Mouse (Mus musculus) lung, postnatal 25 days (tissue): Measurements from ENCODE around the gene Il17ra.

Source experiments
- DNase-seq: peaks from one replicate; pipeline ENCODE4 v3.0.0; 2022; ENCODE audit warnings: low spot score

Gene Il17ra

GRCm38 (mm10) chr6:120471991-120472441, 9.0 kb downstream of the Il17ra start:
- no peak for DNase-seq

- DNase-seq, result no peak
These were observed 9.6 kb downstream of the Il17ra start for GRCm38 (mm10) chr6:120472455-120473140.

DNA sequence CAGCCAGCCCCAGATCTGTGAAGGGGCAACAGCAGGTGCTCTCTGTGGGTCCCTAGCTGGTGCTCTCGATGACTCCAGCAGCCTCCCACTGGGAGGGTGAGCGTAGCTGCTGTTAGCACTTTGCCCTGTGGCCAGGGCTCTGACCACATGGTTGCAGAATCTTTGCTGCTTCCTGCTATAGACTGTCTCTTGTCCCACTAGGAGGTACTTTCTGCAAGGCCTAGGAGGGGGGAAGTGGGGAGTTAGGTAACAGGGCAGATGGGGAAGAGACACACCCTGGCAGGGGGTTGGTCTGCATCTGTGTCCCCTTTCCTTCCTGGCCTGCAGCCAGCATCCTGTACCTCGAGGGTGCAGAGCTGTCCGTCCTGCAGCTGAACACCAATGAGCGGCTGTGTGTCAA, 10.4 kb downstream of the Il17ra start:
- peak; percentile 73 for DNase-seq

GRCm38 (mm10) chr6:120475288-120475687, 12.2 kb downstream of the Il17ra start:
- no peak for DNase-seq

- peak; percentile 59 for DNase-seq
These were observed 16.3 kb downstream of the Il17ra start for GRCm38 (mm10) chr6:120479302-120479701.

DNA sequence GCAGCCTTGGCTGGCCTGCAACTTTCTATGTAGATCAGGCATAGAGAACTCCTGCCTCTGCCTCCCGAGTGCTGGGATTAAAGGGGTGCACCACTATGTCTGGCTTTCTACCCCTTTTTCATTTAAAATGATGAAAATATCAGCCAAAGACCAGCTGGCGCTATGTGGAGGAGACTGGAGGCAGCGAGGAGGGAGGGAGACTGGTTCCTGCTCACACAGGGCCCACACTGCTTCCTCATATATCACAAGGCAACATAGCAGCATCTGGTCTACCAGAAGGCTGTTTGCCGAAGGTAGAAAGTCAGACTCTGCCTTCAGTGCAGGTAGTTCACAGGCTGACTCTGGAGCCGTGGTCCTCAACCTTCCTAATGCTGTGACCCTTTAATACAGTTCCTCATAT, 17.3 kb downstream of the Il17ra start:
- no peak for DNase-seq

DNA sequence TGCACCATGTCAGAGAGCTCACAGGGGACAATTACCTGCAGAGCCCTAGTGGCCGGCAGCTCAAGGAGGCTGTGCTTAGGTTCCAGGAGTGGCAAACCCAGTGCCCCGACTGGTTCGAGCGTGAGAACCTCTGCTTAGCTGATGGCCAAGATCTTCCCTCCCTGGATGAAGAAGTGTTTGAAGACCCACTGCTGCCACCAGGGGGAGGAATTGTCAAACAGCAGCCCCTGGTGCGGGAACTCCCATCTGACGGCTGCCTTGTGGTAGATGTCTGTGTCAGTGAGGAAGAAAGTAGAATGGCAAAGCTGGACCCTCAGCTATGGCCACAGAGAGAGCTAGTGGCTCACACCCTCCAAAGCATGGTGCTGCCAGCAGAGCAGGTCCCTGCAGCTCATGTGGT, 18.5 kb downstream of the Il17ra start:
- no peak for DNase-seq

GRCm38 (mm10) chr6:120482021-120482420, 19.0 kb downstream of the Il17ra start:
- no peak for DNase-seq

DNA sequence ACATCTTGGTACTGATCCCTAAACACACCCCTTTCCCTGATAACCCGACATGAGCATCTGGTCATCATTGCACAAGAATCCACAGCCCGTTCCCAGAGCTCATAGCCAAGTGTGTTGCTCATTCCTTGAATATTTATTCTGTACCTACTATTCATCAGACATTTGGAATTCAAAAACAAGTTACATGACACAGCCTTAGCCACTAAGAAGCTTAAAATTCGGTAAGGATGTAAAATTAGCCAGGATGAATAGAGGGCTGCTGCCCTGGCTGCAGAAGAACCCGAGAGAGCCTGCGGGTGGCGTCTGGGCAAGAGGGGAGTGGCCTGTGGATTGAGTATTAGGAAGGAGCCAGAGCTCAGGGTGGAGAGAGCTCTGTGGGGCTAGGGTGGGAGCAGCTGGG, 19.7 kb downstream of the Il17ra start:
- no peak for DNase-seq

GRCm38 (mm10) chr6:120483211-120483626, 20.2 kb downstream of the Il17ra start:
- peak; percentile 70 for DNase-seq

DNA sequence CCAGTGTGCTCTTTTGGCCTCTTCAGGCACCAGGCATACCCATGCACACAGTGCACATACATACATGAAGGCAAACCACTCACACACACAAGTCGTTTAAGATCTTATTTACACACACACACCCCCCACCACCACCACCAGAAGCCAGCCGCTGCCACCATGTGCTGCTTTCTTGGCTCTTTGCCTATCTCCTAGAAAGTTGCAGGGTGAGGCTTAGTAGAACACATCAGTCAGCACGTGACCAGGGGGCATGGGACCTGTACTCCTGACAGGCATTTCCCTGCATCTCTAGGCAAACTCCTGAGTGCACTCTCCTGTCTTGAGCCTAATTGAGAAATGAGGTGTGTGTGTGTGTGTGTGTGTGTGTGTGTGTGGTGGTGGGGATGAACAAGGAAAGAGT, 22.0 kb downstream of the Il17ra start:
- no peak for DNase-seq

DNA sequence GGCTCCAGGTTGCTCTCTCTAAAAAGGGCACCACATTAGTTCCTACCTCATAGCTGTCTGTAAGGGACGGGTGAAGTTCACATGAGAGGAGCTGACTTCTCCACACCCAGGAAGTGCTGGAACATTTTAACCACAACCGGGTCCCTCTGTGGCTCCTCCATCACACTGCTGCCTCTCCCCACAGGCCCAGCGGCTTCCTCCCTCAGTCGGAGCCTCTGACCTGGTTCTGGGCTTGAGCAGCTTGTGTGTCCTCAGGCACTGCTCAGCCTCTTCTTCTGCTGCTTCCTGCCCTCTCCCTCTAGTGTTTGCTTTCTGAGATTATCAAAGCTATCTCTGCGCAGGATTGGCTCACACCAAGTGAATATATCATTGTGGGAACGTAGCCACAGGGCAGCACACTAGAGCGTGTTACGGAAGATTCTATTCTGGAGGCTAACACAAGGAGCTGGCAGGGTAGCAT, 23.0 kb downstream of the Il17ra start:
- DNase-seq, result no peak

DNA sequence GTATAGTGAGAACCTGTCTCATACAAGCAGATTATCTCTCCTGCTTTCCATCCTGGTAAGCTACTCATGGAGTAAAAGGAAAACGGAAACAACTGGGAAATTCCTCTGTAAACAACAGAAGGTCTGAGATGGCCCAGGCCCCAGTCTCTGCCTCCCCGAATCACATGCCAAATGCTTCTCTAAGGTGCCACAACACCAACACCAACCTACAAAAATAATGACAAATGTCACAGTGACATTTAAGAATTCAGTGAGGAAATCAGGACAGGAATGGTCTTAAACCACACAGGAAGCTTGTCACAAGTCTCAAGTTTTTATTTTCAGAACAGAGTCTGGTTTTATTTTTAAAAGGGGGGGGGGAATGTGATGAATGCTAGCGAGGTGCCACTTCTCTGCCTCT, 25.6 kb downstream of the Il17ra start:
- DNase-seq, result no peak

DNA sequence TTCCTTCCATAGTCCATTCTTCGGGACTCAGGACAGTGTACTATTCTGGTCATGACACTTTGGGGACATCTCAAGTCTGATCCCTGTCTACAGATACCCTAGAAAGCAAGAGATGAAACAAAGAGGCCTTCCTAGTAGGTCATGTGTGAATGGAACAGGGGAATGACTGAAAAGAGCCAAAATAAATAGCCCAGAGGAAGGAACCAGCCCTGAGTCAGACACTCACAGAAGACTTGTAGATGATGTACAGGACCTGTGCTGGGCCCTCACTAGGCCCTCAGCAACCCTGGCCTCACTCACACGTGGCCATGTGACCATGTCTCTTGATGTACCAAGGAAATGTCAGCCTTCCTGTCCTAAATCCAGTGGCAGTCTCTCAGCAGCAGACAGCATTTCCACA, 26.4 kb downstream of the Il17ra start:
- no peak for DNase-seq

GRCm38 (mm10) chr6:120491064-120491463, 28.0 kb downstream of the Il17ra start:
- no peak for DNase-seq

DNA sequence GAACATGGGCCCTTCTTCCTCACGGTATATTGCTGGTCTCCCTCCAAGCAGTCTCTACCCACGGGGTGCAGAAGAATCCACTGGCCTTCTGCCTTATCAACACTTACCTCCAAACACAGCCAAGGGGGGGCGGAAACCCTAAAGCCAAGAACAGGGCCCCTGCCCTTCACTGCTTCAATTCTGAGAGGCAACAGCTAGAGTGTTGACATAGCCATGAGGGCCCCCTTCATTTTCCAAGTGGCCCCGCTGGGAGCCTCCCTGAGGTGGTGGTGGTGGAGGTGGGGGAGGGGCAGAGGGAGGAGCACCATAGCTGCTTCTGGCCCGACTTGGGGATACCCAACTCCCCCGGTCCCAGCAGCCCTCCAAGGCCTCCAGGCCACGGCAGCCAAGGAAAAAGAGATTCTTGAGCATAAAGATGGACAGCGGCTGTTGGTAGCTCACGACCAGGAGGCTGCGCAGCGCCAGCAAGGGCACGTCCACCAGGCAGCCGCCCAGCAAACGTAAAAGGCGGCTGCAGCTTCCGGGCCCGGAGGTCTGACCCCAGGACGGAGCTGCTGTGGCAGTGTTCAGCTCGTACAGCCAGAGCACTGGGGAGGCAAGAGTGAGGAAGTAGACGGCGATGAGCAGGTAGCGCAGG, 28.9 kb downstream of the Il17ra start:
- DNase-seq, result peak; percentile 84

DNA sequence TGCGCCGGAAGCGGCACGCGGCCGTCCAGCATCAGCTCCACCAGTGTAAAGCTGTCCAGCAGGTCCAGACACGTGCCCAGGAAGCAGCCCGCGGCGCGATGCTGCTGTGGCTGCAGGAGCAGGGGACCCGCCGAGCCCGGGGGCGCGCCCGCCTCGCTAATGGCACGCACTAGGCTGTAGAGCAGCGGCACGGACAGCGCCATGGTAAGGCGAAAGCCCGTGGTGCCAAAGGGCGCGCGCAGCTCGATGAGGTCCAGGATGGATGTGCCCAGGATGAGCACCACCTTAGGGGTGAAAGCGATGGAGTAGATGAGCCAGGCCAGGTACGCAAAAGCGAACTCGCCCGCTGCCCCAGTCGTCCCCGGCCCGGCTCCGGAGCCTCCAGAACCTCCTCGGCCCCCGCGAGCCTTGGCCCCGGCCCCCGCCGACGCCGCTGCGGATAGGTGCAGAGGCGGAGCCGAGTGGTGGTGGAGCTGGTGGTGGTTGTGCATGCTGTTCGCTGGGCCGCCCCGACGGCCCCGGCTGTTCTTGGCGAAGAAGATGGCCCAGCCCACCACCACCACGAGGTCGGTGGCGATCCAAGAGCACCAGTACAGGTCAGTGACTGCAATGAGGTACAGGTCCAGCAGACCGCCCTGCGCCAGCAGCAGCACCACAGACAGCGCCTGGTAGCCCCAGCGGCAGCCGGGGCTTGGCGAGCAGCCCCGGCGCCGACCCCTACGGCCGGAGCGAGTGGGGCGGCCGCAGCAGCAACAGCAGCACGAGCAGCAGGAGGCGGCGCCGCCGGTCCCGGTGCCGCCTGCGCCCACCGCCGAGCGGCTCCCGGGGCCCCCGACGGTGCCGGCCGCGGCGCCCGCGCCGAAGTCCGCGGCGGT, 29.7 kb downstream of the Il17ra start:
- DNase-seq, result peak; percentile 31

DNA sequence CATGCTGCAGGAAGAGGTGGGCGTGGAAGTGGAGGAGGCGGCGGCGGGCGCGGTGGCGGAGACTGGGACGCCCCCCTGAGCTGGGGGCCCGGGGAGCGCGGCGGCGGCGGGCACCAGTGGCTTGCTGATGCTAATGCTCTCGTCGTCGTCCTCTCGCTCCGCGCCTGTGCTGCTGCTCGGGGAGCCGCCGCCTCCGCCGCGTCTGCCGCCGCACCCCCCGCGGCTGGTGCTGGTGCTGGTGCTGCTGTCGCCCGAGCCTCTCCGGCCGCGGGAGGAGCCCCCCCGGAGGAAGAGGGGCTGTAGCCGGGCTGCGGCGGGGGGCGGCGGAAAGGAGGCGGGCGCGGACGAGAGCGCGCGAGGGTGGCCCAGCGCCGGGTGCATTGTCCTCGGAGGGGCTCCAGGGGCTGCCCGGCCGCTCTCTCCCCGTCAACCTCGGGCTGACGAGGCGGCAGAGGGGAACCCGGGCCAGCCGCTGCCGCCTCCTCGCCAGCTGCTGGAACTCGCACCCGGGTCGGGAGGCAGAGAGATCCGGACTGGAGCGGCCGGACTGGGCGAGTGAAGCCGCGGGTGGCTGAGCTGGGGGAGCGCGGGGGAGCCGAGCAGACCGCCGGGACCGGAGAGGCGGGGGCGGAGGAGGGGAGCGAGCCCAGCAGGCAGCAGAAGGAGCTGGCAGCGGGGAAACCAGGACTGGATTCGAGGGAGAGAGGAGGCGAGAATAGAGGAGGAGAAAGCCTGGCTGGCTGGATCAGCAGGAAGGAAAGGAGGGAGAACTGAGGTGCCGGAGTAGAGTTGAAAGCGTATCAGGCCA, 30.5 kb downstream of the Il17ra start, which contains the start of gene Tmem121b:
Gene Tmem121b (minus strand): TSS at position 434 of the 808 bp plus-strand sequence.
- DNase-seq, result peak; percentile 46

GRCm38 (mm10) chr6:120496544-120496943, 33.5 kb downstream of the Il17ra start:
- no peak for DNase-seq

GRCm38 (mm10) chr6:120504051-120504450, 41.0 kb downstream of the Il17ra start:
- no peak for DNase-seq

- DNase-seq, result no peak
These were observed 42.5 kb downstream of the Il17ra start for GRCm38 (mm10) chr6:120505531-120505930.

DNA sequence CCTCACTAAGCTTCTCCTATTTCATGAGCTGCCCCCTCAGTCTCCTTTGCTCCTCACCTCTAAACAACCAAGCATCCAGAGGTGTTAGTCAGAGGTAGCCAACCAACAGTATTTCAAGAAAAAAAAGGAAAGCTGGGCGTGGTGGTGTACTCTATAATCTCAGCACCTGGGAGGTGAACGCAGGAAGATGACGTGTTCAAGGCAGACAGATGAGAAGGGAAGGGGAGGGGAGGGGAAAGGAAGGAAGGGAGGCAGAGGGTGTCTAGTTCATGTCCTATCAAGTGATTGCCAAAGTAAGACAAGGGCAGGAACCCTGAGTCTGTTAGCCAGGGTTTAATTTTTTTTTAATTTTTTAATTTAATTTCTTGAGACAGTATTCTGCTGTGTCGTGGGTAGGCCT, 45.6 kb downstream of the Il17ra start:
- DNase-seq, result no peak
